Mouse (Mus musculus) c-Kit-positive CD71-positive TER-119-positive erythroid progenitor cells, embryonic 14.5 days (primary cell): Measurements from ENCODE around the gene Lrpap1.
A peak's percentile ranks its signal among the peaks of the same experiment; 100 is the strongest.

Experiments used
- DNase-seq: peaks from one replicate; pipeline ENCODE4 v3.0.0-alpha.2; 2013; ENCODE audit warnings: low spot score

The Lrpap1 gene

GRCm38 (mm10) chr5:35104960-35105921 lies at the start of gene Lrpap1:
Lrpap1 (minus strand) TSS chr5:35105766.
- DNase-seq, result peak; percentile 90

- DNase-seq, result no peak
Observed at GRCm38 (mm10) chr5:35149939-35150338, 44.4 kb upstream of the Lrpap1 start.

GRCm38 (mm10) chr5:35149526-35149925 lies 44.0 kb upstream of the Lrpap1 start:
- DNase-seq, result no peak

GRCm38 (mm10) chr5:35147963-35148767 lies 42.6 kb upstream of the Lrpap1 start:
- no peak for DNase-seq

- no peak for DNase-seq
Observed at GRCm38 (mm10) chr5:35147155-35147962, 41.8 kb upstream of the Lrpap1 start.

GRCm38 (mm10) chr5:35146747-35147146 lies 41.2 kb upstream of the Lrpap1 start:
- no peak for DNase-seq

- no peak for DNase-seq
Observed at GRCm38 (mm10) chr5:35144716-35145115, 39.1 kb upstream of the Lrpap1 start.

- DNase-seq, result no peak
Observed at GRCm38 (mm10) chr5:35143460-35144245, 38.1 kb upstream of the Lrpap1 start.

GRCm38 (mm10) chr5:35142910-35143309 lies 37.3 kb upstream of the Lrpap1 start:
- DNase-seq, result no peak

GRCm38 (mm10) chr5:35141316-35141715 lies 35.8 kb upstream of the Lrpap1 start:
- DNase-seq, result no peak

- no peak for DNase-seq
Observed at GRCm38 (mm10) chr5:35138183-35138611, 32.6 kb upstream of the Lrpap1 start.

GRCm38 (mm10) chr5:35137510-35138182 lies 32.1 kb upstream of the Lrpap1 start:
- no peak for DNase-seq

- no peak for DNase-seq
Observed at GRCm38 (mm10) chr5:35135903-35136302, 30.3 kb upstream of the Lrpap1 start.

- DNase-seq, result no peak
Observed at GRCm38 (mm10) chr5:35134286-35134685, 28.7 kb upstream of the Lrpap1 start.

GRCm38 (mm10) chr5:35133468-35133867 lies 27.9 kb upstream of the Lrpap1 start:
- DNase-seq, result no peak

- no peak for DNase-seq
Observed at GRCm38 (mm10) chr5:35132278-35132980, 26.9 kb upstream of the Lrpap1 start.

- peak; percentile 53 for DNase-seq
Observed at GRCm38 (mm10) chr5:35131773-35132172, 26.2 kb upstream of the Lrpap1 start.

- DNase-seq, result no peak
Observed at GRCm38 (mm10) chr5:35131237-35131636, 25.7 kb upstream of the Lrpap1 start.

GRCm38 (mm10) chr5:35129767-35130191 lies 24.2 kb upstream of the Lrpap1 start:
- DNase-seq, result no peak

- DNase-seq, result no peak
Observed at GRCm38 (mm10) chr5:35129208-35129607, 23.6 kb upstream of the Lrpap1 start.
